Mouse (Mus musculus) intestine, embryonic 15.5 days (tissue): ENCODE measurements around the gene Man2b2. TPM values are rescaled to one million over a fixed set of nuclear protein-coding genes. Genes with fewer than 3 reads are reported as not detected.

Source experiments
- ATAC-seq: fragments of 200-750 bp; cut with Nextera tagmentation; 2 replicates; pipeline ENCODE4 v1.8.0; 2017; ENCODE audit warnings: moderate TSS enrichment, moderate library complexity
- H3K27ac ChIP-seq: fragments of 300-500 bp; sonication (generic); 2 replicates; pipeline ENCODE4 v1.5.1; 2015; ENCODE audit warnings: mild to moderate bottlenecking, inconsistent platforms
- H3K27me3 ChIP-seq: fragments of 300-500 bp; sonication (generic); replicated peaks from 2 replicates; pipeline ENCODE4 v1.6.1; 2015; ENCODE audit warnings: inconsistent platforms
- H3K36me3 ChIP-seq: fragments of 300-500 bp; sonication (generic); 2 replicates; pipeline ENCODE4 v1.6.1; 2015; ENCODE audit warnings: inconsistent platforms
- H3K4me1 ChIP-seq: fragments of 300-500 bp; sonication (generic); replicated peaks from 2 replicates; pipeline ENCODE4 v1.6.1; 2015; ENCODE audit warnings: inconsistent platforms
- H3K4me2 ChIP-seq: fragments of 300-500 bp; sonication (generic); replicated peaks from 2 replicates; pipeline ENCODE4 v1.6.1; 2015; ENCODE audit warnings: mild to moderate bottlenecking, inconsistent platforms
- H3K4me3 ChIP-seq: fragments of 300-500 bp; sonication (generic); replicated peaks from 2 replicates; pipeline ENCODE4 v1.5.1; 2015; ENCODE audit warnings: inconsistent platforms
- H3K9ac ChIP-seq: fragments of 300-500 bp; sonication (generic); 2 replicates; pipeline ENCODE4 v1.6.1; 2015; ENCODE audit warnings: inconsistent platforms
- H3K9me3 ChIP-seq: fragments of 300-500 bp; sonication (generic); 2 replicates; pipeline ENCODE4 v1.6.1; 2016; ENCODE audit warnings: inconsistent platforms
- WGBS: fragments of 180-500 bp; shearing (Covaris S2); methylation state at CpG from one replicate; pipeline ENCODE4 v1.1.7; 2015; 5-methylcytosine and 5-hydroxymethylcytosine counted together
- polyA plus RNA-seq: library from polyadenylated mRNA; unstranded; fragments of >200 nt; fragmentation: Nextera tagmentation; extraction: Ambion mirVana; gene quantifications from 2 replicates; pipeline ENCODE4 v1.2.1, GENCODE M21; 2015

Man2b2 gene
- polyA plus RNA-seq, 1 experiment from 2014 or later, result 26.4 TPM

GRCm38 (mm10) chr5:36861084-36861483 is 30.6 kb upstream of the Man2b2 start:
- H3K27ac ChIP-seq, result no peak overlapping the region
- peaks cover 18% of the 10 kb centered on the region for H3K27me3 ChIP-seq
- no peak overlapping the region for H3K9ac ChIP-seq
- H3K36me3 ChIP-seq, result no peaks in the 10 kb centered on the region
- H3K4me2 ChIP-seq, result no peak overlapping the region
- H3K4me1 ChIP-seq, result no peaks in the 10 kb centered on the region
- no peak overlapping the region for H3K4me3 ChIP-seq
- 87% methylated on average over 2 of the region's 2 CpGs for WGBS
- H3K9me3 ChIP-seq, result no peaks in the 10 kb centered on the region
- ATAC-seq, result no peak

DNA sequence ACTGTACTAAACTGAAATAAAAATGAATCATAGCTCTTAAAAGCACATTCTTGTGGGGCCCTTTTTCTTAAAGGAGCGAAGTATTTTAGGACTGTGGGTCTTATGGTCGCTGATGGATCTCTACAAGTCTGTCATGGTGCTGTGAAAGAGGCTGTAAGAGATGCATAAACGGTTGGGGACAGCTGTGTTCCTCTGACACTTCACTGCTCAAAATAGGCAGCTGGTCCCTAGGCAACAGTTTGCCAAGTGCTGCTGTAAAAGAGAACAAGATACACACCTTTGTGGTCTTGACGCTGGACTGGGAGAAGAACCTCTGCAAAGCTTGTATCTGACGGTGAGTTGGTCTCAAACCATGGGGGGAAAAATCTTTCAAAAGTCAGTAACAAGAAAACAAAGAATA is 27.1 kb upstream of the Man2b2 start:
- H3K4me1 ChIP-seq, result no peaks in the 10 kb centered on the region
- no peaks in the 10 kb centered on the region for H3K27me3 ChIP-seq
- no peaks in the 10 kb centered on the region for H3K9me3 ChIP-seq
- H3K36me3 ChIP-seq, result no peaks in the 10 kb centered on the region
- no peak overlapping the region for H3K27ac ChIP-seq
- no peak for ATAC-seq
- 76% methylated on average over 5 of the region's 5 CpGs for WGBS
- no peak overlapping the region for H3K9ac ChIP-seq
- H3K4me2 ChIP-seq, result no peak overlapping the region
- H3K4me3 ChIP-seq, result no peak overlapping the region

DNA sequence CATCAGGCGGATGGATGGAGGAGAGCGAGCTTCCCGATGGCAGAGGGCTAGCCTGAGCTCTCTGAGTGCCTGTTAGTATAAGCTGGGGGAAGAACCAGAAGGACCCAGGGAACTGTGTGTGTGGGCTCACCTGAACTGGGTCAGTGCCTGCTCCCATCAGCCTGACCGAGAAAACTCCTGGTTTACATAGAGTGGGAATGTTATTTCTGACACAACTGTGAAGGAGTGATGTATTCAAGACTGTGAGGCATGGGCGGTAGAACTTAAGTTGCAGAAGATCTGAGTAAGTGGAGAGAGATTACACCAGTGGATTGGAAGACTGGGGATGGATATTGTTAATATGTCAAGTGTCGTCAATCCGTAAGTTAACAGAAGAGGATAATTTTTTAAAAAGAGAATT is 26.1 kb upstream of the Man2b2 start:
- Histone ChIP-seq H3K4me1 (no peaks in the 10 kb centered on the region), H3K36me3 (no peaks in the 10 kb centered on the region), H3K4me3 (no peak overlapping the region), H3K9me3 (no peaks in the 10 kb centered on the region), H3K27me3 (no peaks in the 10 kb centered on the region), H3K4me2 (no peak overlapping the region), H3K9ac (no peak overlapping the region), H3K27ac (no peak overlapping the region)
- no peak for ATAC-seq
- 88% methylated on average over 7 of the region's 7 CpGs for WGBS

GRCm38 (mm10) chr5:36855180-36855579 is 24.7 kb upstream of the Man2b2 start:
- Histone ChIP-seq H3K4me3 (no peak overlapping the region), H3K9ac (no peak overlapping the region), H3K27me3 (0 out of 2 replicates have a peak, but pooled peaks cover 2% of the 10 kb centered on the region), H3K4me2 (no peak overlapping the region), H3K36me3 (no peaks in the 10 kb centered on the region), H3K9me3 (no peaks in the 10 kb centered on the region), H3K4me1 (no peaks in the 10 kb centered on the region), H3K27ac (no peak overlapping the region)
- 83% methylated on average over 3 of the region's 3 CpGs for WGBS
- ATAC-seq, result no peak

GRCm38 (mm10) chr5:36851572-36851971 is 21.1 kb upstream of the Man2b2 start:
- no peak overlapping the region for H3K9ac ChIP-seq
- no peaks in the 10 kb centered on the region for H3K9me3 ChIP-seq
- 0 out of 2 replicates have a peak, but pooled peaks cover 2% of the 10 kb centered on the region for H3K27me3 ChIP-seq
- ATAC-seq, result no peak
- no peak overlapping the region for H3K27ac ChIP-seq
- no peak overlapping the region for H3K4me2 ChIP-seq
- 26% methylated on average over 4 of the region's 4 CpGs for WGBS
- no peak overlapping the region for H3K4me3 ChIP-seq
- no peaks in the 10 kb centered on the region for H3K36me3 ChIP-seq
- H3K4me1 ChIP-seq, result no peaks in the 10 kb centered on the region

DNA sequence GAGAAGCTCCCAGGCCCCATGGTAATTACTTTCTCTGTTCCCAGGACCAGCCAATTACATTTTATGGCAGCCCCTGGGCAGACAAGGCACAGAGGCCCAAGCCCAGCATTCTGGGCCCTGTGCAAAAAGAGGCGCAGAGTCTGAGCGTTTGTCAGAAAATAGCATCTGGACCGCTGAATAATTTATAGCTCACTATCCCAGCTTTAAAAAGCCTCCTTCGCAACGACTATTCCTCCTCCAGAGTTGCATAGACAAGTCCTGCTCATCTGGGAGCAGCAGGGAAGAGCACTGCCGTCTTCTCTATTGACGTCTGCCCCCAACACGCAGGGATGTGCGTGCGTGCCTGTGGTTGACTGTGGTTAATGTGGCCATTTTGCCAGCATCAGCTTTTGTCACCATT is 14.0 kb upstream of the Man2b2 start:
- no peak for ATAC-seq
- 73% methylated on average over 10 of the region's 10 CpGs for WGBS
- Histone ChIP-seq H3K36me3 (no peaks in the 10 kb centered on the region), H3K4me1 (no peaks in the 10 kb centered on the region), H3K9ac (no peak overlapping the region), H3K9me3 (no peaks in the 10 kb centered on the region), H3K27ac (no peak overlapping the region), H3K4me2 (no peak overlapping the region), H3K27me3 (no peaks in the 10 kb centered on the region), H3K4me3 (no peak overlapping the region)

DNA sequence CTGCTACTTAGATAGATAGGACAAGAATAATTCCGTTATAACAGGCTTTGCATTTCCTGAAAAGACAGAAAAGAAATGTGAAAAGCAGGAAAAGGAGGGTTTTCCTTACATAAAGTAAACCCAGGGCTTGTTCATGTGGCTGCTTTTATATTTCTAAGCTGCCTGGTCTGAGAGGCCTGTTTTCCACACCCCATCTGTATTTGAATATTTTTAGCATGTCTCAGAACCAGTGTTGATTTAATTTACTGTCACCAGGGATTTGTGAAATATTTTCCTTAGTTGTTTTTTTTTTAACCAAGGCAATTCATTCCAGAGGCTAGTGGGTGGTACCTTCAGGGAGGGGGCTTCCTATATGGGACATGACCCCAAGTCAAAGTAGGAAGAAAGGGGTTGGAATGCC is 11.2 kb upstream of the Man2b2 start:
- no peak for ATAC-seq
- Histone ChIP-seq H3K9me3 (no peaks in the 10 kb centered on the region), H3K27me3 (no peaks in the 10 kb centered on the region), H3K36me3 (no peaks in the 10 kb centered on the region), H3K4me1 (no peaks in the 10 kb centered on the region), H3K4me2 (no peak overlapping the region), H3K4me3 (no peak overlapping the region), H3K27ac (no peak overlapping the region), H3K9ac (no peak overlapping the region)
- WGBS, result 65% methylated on average over 1 of the region's 1 CpGs

DNA sequence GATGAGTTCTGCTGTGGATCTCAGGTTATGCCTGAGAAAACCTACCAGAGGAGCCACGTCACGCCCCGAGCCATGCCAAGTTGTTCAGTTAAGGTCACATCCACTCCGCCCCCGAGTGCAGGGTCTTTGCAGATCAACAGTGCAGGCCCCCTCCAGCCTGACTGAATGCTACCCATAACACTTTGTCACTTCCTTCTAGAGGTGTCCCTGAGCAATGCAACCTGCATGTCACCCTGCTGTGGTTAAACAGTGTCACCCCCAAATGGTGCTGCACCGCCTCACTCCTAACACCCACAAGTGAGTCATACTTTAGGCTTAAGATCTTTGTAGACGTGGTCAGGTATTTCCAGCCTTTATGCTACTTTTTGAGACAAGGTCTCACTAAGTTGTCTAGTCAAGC is 9.6 kb upstream of the Man2b2 start:
- ATAC-seq, result no peak
- H3K4me3 ChIP-seq, result no peak overlapping the region
- H3K9ac ChIP-seq, result no peak overlapping the region
- H3K27me3 ChIP-seq, result no peaks in the 10 kb centered on the region
- no peaks in the 10 kb centered on the region for H3K9me3 ChIP-seq
- H3K36me3 ChIP-seq, result no peaks in the 10 kb centered on the region
- 83% methylated on average over 7 of the region's 7 CpGs for WGBS
- no peak overlapping the region for H3K4me2 ChIP-seq
- no peak overlapping the region for H3K27ac ChIP-seq
- H3K4me1 ChIP-seq, result no peaks in the 10 kb centered on the region

DNA sequence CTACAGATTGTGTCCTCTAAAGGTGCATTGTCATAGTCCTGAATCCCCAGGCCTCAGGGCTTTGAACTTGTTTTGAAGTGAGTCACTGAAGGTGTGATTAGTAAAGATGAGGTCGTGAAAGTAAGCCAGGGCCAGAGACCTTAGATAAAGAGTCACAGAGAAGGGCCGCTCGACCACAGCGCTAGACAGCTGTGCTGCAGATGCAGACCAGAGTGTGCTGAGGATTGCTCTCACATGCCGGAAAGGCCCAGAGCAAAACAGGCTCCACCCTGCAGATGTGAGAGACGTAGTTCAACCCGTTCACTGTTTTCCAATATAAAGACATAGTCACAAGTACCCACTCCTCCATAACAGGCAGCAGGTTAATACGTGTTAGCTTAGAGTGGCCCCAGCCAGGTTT is 9.1 kb upstream of the Man2b2 start:
- H3K9me3 ChIP-seq, result no peaks in the 10 kb centered on the region
- H3K4me1 ChIP-seq, result no peaks in the 10 kb centered on the region
- H3K9ac ChIP-seq, result no peak overlapping the region
- ATAC-seq, result no peak
- no peaks in the 10 kb centered on the region for H3K27me3 ChIP-seq
- WGBS, result 57% methylated on average over 8 of the region's 8 CpGs
- no peaks in the 10 kb centered on the region for H3K36me3 ChIP-seq
- H3K4me3 ChIP-seq, result no peak overlapping the region
- H3K27ac ChIP-seq, result no peak overlapping the region
- H3K4me2 ChIP-seq, result no peak overlapping the region

GRCm38 (mm10) chr5:36839032-36839431 is 8.6 kb upstream of the Man2b2 start:
- H3K4me1 ChIP-seq, result no peaks in the 10 kb centered on the region
- no peak overlapping the region for H3K4me3 ChIP-seq
- no peaks in the 10 kb centered on the region for H3K9me3 ChIP-seq
- no peaks in the 10 kb centered on the region for H3K27me3 ChIP-seq
- WGBS, result 81% methylated on average over 2 of the region's 2 CpGs
- no peak overlapping the region for H3K9ac ChIP-seq
- ATAC-seq, result no peak
- no peaks in the 10 kb centered on the region for H3K36me3 ChIP-seq
- no peak overlapping the region for H3K27ac ChIP-seq
- no peak overlapping the region for H3K4me2 ChIP-seq

DNA sequence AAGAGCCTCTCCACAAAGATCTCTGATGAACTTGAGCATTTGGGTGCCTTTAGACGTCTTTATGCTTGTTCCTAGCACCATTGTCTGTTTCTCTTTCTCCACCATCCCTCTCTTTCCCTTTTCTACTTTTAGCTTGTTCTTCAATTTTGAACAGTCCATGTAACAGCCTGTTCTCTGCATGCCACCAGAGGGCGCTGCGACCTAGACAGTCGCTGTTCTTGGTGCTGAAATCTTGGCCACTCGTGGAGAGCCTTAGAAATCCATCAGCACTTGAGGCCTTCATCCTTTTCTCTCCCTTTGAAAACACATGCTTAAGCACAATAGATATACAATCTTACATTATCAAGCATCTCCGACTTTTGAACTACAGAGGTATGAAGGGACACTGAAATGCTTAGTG is 5.5 kb upstream of the Man2b2 start:
- no peak for ATAC-seq
- Histone ChIP-seq H3K27ac (no peak overlapping the region), H3K9me3 (no peaks in the 10 kb centered on the region), H3K4me2 (no peak overlapping the region), H3K36me3 (no peaks in the 10 kb centered on the region), H3K27me3 (0 out of 2 replicates have a peak, but pooled peaks cover 5% of the 10 kb centered on the region), H3K4me1 (no peaks in the 10 kb centered on the region), H3K9ac (no peak overlapping the region), H3K4me3 (no peak overlapping the region)
- 1% methylated on average over 6 of the region's 6 CpGs for whole genome bisulfite sequencing

- H3K36me3 ChIP-seq, result peaks cover 4% of the 10 kb centered on the region; the same call in 1 of the 2 replicates
- no peak overlapping the region for H3K9ac ChIP-seq
- no peak for ATAC-seq
- H3K4me2 ChIP-seq, result no peak overlapping the region
- 61% methylated on average over 7 of the region's 7 CpGs for WGBS
- no peaks in the 10 kb centered on the region for H3K9me3 ChIP-seq
- H3K27ac ChIP-seq, result no peak overlapping the region
- 0 out of 2 replicates have a peak, but pooled peaks cover 7% of the 10 kb centered on the region for H3K4me1 ChIP-seq
- H3K4me3 ChIP-seq, result no peak overlapping the region
- H3K27me3 ChIP-seq, result 0 out of 2 replicates have a peak, but pooled peaks cover 5% of the 10 kb centered on the region
Observed at GRCm38 (mm10) chr5:36831272-36831671, 819 bp upstream of the Man2b2 start.

DNA sequence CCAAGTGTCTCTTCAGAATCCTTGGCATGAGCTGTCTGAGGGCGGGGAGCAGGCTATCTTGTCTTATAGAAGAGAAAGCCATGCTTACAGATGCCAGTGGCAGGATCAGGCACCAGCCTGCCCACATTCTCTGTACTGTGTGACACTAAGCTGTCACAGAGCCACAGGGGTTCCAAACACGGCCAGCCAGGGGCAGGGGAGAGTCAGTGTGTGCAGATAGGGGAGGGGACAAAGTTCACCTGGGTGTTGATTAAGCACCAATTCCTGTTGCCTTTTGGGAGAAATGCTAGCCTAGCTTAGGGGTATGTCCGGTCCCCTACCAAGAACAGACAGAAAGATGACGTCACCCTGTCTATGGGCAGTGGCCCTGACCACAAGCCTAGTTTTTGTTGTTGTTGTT is 1.4 kb downstream of the Man2b2 start:
- H3K4me3 ChIP-seq, result no peak overlapping the region

More for the DNA sequence above, 1.4 kb downstream of the Man2b2 start:
- ATAC-seq, result peak; percentile 42
- H3K27me3 ChIP-seq, result 0 out of 2 replicates have a peak, but pooled peaks cover 5% of the 10 kb centered on the region
- no peaks in the 10 kb centered on the region for H3K9me3 ChIP-seq
- 0 out of 2 replicates have a peak, but pooled peaks cover 7% of the 10 kb centered on the region for H3K4me1 ChIP-seq
- no peak overlapping the region for H3K27ac ChIP-seq
- H3K9ac ChIP-seq, result no peak overlapping the region
- peaks cover 4% of the 10 kb centered on the region; the same call in 1 of the 2 replicates for H3K36me3 ChIP-seq
- 75% methylated on average over 4 of the region's 4 CpGs for WGBS
- H3K4me2 ChIP-seq, result peak overlapping the region; percentile 85; the same call in 1 of the 2 replicates
